Mouse (Mus musculus): ENCODE results near the gene Ccnh. TPM values are rescaled to one million over a fixed set of nuclear protein-coding genes. Genes with fewer than 3 reads are reported as not detected.

The Ccnh gene
- 45.9 and 49.8 TPM in 2 replicates for polyA plus RNA-seq (2015; fragmentation: Nextera tagmentation; extraction: Ambion mirVana)

GRCm38 (mm10) chr13:85188903-85189643, at the start of gene Ccnh:
Gene Ccnh, plus strand, starts transcription at chr13:85189408.

Other genes starting within 250 kb of the Ccnh start
- 17.6 and 19.1 TPM in 2 replicates for gene Rasa1, start 99.7 kb downstream of the Ccnh start, polyA plus RNA-seq (2015; fragmentation: Nextera tagmentation; extraction: Ambion mirVana)